In the genomic region with DNA sequence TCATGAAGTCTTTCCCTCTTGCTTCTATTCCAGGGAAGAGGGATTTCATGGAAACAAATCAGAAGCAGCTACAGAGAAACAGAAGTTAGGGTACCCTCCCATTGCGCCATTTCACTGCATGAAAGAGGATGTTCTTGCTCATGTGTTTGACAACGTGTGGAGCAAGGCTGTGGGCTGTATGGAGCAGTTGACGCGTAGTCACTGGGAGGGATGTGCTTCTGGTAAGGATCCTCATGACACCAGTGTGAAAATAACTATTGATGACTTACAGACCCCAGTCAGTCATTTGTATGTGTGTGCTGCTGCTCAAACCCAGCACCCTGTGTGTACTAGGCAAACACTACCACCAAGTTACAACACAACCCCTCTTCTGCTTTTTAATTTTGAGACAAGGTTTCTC, we compare ENCODE assay signal across 15 mouse cellular contexts.
"Had no signal": no experiment of that assay in that cellular context is flagged by ENCODE, and none has a peak within 500 bp of the region (broad histone marks: within the 10 kb centered on the region; RNA-seq: fewer than 3 reads in every experiment).

No protein-coding gene starts in this region.

- H3K4me3 ChIP-seq: intestine, embryonic 15.5 days; layer of hippocampus, adult 2 months; liver, embryonic 12.5 days; midbrain, embryonic 12.5 days; neural tube, embryonic 12.5 days had no signal

- H3K27me3 ChIP-seq: intestine, embryonic 15.5 days; liver, embryonic 12.5 days; midbrain, embryonic 12.5 days; neural tube, embryonic 12.5 days had no signal

- DNase-seq: kidney, adult 18-20 months; kidney, postnatal 10 days; kidney, postnatal 4 days; left cerebral cortex, postnatal 4 days; lung, postnatal 14 days; retina, postnatal 1 day; right cerebral cortex, postnatal 4 days; spleen, adult 18-20 months; thymus, adult 18-20 months; thymus, postnatal 14 days had no signal

- H3K27ac ChIP-seq: intestine, embryonic 15.5 days; layer of hippocampus, adult 2 months; liver, embryonic 12.5 days; midbrain, embryonic 12.5 days; neural tube, embryonic 12.5 days had no signal

- ATAC-seq: intestine, embryonic 15.5 days; liver, embryonic 12.5 days had no signal

- H3K4me2 ChIP-seq: intestine, embryonic 15.5 days; liver, embryonic 12.5 days; midbrain, embryonic 12.5 days; neural tube, embryonic 12.5 days had no signal

- H3K4me1 ChIP-seq: intestine, embryonic 15.5 days; liver, embryonic 12.5 days; midbrain, embryonic 12.5 days; neural tube, embryonic 12.5 days had no signal

- H3K9me3 ChIP-seq: intestine, embryonic 15.5 days; liver, embryonic 12.5 days; midbrain, embryonic 12.5 days; neural tube, embryonic 12.5 days had no signal

- H3K9ac ChIP-seq: intestine, embryonic 15.5 days; liver, embryonic 12.5 days; midbrain, embryonic 12.5 days; neural tube, embryonic 12.5 days had no signal
